Mouse (Mus musculus) cortical plate, adult 2 months (tissue): ENCODE data around the gene Rpl9.

ENCODE experiments used
- CTCF ChIP-seq: fragments of 200-500 bp; IDR thresholded peaks from 2 replicates; pipeline ENCODE4 v1.5.1; 2011; ENCODE audit warnings: mild to moderate bottlenecking, control low read depth, low read length; ENCODE audit not compliant: insufficient read depth; ENCODE audit errors: extremely low read depth
- POLR2A ChIP-seq: fragments of 200-500 bp; IDR thresholded peaks from 2 replicates; pipeline ENCODE4 v1.6.1; 2011; ENCODE audit warnings: mild to moderate bottlenecking, low read length, control low read depth; ENCODE audit not compliant: insufficient read depth; ENCODE audit errors: extremely low read depth

DNA sequence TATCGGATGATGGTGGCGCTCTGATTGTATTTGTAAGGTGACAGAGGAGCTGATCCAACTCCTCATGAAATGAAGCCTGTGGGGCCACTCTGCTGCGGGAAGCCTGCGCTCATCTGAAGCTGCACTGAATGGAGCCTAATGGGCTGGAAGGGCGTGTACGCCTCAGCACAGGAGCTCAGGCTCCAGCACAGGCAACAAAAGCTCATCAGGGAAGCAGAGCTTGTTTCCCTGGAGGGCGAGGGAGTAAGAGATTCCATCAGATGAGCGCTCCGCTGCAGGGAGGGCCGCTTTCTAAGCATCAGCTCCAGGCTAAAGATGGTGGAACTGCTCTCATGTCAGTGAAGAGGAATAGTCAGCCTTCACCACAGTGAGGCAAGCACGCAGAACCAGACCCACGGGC, 16.7 kb upstream of the Rpl9 start:
- TF ChIP-seq CTCF (no peak), POLR2A (no peak)
